Mouse (Mus musculus) spleen, embryonic (tissue): ENCODE measurements around the gene Zfp385c.

Experiments used
- CTCF ChIA-PET: fragments of 350-600 bp; sonication (Branson Sonifier 250); formaldehyde crosslinking; loops from one replicate; lab custom pipeline; 2022; lab: Charles Lee

Gene Zfp385c

DNA sequence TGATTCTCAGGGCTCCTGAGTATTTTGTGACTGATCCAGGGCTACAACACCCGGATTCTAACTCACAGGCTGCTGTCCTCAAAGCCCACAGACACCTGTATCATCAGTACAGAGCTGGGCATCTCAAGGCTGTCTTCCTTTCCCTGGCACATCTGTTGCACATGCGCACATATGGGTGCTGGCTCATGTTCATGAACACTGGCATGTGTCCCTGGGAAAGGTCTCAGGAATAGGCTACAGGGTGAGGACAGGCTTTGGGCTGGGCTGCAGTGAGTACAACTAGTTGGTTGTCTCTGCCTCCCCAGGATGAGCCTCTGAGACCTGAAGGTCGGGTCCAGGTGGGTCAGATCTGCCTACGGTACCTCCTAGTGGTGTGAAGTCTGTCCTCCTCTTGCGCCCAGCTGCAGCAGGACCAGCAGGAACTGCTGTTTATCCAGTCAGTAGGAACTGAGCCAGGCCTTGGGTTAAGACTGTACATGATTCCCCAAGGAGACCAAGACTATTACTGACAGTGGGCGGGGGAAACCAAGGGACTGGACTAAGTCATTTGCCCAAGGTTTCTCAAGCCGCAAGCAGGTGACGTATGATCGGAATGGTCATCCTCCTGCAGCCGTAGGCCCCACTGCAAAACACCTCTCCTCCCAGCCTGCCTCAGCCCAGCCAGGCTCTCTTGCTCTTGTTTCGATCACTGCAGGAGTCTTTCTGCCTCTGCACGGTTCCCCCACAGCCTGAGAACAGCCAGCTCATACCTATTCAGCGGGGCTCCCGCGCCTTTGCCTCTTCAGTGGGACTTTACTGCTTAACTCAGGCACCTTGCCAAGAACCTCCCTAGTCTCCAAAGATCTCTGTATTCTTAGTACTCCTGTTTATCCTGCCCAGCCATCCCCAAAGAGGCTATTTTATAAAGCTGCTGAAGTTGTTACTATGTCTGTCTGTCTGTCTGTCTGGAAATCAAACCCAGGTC, 48.4 kb downstream of the Zfp385c start:
- CTCF ChIA-PET: no interaction called here

DNA sequence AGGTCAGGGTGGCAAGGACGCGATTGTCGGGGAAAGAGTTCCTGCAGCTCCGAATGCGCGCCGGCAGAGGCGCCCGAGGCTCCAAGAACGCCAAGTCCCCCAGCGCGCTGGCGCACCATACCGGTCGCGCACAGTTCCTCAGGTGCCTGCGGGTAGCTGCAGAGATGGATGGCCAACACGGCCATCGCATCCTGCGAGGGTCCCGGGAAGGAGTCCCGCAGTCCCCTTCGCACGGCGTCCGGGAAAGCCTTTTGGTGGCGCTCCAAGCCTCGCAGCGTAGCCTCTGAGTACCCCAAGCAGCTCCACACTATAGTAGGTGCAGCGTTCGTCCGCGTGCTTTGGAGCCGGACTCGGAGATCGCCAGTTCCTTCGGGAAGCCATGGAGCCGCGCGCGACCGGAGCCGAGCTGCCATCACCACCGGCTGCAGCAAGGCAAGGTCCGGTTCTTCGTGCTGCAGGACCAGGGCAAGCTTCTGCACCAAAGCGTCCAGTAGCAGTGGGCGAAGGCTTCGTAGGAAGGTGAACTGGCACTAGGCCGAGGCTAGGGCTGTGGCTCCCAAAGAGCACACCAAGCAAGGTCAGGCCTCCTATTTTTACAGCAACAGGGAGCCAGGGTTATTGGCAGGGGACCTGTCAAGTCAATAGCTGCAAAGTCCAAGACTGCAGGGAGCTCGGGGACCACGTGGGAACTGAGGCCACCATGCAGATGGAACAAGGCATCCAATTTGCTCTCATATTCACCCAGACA, 51.9 kb downstream of the Zfp385c start:
- CTCF ChIA-PET: interaction anchor here (1.1 kb wide), 1 partner anchor 13 kb away, joined by 4 read pairs; no protein-coding TSS in a partner anchor

DNA sequence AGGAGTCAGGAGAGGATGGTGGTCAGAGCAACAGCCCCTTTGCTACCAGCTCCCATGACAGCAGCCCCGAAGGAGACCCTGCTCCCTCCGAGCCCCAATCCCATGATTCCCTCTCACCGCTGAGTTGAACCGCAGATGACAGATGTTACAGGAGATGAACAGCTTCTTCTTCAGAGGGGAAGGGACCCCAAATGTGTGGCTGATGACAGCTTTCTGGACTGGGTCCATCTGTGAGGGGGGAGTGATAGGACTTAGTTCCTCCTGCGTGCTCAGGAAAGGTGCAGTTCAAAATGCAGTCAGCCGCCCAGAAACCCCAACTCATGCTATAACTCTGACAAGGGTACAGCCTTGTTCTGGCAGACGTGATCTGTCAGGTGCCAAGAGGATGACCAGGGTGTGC, 57.7 kb downstream of the Zfp385c start:
- CTCF ChIA-PET: no interaction called here

DNA sequence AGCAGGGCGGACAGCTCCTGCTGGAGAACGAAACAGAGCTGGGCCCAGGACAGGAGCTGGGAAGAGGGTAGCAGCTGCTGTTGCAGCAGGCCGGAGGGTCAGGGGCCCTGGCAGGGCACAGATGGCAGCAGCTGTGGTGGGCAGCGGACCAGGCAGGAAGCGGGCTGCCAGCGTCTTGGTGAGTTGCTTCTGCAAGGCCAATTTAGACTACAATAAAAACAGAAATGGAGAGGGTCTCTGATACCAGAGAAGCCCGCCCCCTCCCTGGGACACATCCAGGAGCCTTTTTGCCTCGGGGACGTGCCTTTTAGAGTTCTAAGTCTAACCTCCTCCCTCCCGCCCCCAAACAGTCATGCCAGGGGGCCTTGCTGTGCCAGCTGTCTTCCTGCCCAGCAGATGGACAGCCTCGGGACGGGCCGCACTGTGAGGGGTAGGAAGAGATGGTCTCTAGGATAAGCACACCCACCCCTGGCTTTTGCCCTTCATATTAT, 63.3 kb downstream of the Zfp385c start:
- CTCF ChIA-PET: no interaction called here

DNA sequence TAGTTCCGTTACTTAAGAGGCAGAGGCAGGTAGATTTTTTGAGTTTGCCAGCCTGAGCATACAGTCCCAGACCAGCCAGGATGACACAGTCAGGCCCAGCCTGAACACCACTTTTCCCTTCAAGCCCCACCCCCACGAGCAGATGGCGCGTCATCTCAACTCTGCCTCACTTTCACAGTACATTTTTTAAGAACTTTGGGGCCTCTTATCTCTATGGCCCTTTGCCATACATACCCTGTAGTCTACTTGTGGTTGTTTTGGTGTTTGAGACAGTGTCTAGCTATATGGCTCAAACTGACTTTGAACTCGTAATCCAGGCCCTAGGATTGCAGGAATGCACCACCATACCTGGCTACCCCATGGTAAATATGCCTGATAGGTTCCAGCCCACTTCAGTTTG, 64.2 kb downstream of the Zfp385c start:
- CTCF ChIA-PET: interaction anchor here (0.5 to 1.6 kb wide), 2 partner anchors 12 to 66 kb away, joined by 4 to 8 read pairs; no protein-coding TSS in a partner anchor

DNA sequence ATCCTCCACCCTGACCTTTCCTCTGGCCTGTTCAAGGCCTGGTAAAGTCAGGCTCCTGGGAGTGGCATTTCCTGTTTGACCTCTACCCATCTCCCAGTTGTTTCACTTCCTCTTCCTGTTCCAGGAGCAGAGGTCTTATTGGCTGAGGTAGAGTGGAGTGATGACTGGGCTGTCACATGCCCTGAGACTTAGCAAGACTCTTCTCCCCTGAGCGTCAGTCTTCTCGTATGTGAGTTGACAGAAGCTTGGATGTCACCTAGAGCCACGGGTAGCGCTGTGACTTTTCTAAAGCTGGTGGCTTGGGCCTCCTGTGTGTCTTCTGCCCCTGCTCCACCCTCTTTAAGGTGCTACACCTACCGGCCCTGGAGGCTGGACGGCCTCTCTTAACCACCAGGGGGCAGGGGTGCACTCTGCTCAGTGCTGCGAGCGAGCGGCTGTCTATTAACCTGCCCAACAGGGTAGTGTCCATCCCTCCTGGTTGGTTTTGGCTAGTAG, 65.5 kb downstream of the Zfp385c start:
- CTCF ChIA-PET: interaction anchor here (0.5 to 1.6 kb wide), 4 partner anchors 10 to 70 kb away, joined by 3 to 5 read pairs (median 4); no protein-coding TSS in a partner anchor

DNA sequence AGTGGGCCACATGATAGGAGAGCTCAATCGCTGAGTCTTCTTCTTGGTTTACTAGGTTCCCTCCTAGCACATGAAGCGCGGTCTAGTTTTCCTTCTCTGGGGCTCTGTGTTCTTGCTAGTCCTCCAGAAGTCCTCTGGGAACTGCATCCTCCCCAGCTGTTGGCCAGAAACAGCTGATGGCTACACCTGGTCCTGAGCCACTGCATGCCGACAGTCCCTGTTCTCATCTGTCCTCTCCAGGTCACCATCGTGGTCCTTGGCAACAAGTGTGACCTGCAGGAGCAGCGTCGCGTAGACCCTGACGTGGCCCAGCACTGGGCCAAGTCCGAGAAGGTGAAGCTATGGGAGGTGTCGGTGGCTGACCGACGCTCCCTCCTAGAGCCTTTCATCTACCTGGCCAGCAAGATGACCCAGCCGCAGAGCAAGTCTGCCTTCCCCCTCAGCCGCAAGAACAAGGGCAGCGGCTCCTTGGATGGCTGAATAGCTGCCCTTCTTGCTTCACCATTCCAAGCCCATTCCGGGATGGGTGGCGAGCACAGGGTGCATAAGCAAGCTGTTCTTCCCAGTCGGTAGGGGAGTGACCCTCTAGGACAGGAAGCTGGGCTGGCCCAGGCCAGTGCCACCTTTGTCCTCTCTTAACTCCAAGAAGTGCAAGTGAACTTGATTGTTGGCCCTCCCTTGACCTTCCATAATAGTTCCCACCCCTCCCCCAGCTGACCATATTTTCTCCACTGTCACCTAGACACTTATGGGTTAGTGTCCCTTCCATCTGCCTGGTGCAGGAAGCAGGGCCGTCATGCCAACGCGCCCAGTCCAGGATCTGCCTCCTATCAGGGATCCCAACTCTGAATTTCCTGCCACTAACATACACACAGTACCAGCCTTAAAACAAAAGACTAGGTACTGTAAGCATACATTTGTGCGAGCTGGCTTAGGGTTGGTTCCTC, 66.2 kb downstream of the Zfp385c start:
- CTCF ChIA-PET: interaction anchor here (0.8 to 1.6 kb wide), 2 partner anchors 14 to 20 kb away, joined by 3 to 4 read pairs; no protein-coding TSS in a partner anchor

DNA sequence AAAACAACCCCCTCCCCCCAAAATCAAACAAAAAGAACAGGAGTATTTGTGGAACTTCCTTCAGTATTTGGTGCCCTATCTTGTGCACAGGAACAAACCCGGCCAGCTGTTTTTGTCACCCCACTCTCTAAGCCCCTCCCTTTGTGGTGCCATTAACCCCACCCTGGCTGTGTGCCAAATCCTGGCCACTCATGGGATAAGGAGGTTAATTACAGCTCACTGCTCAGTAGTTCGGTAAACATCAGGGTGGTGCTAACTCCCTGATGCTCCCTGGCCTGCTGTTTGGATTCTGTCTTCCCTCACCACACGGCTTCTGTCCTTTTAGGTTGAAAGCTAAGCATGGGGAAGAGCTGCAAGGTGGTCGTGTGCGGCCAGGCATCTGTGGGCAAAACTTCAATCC, 68.4 kb downstream of the Zfp385c start:
- CTCF ChIA-PET: interaction anchor here (0.8 to 1.4 kb wide), 2 partner anchors 18 to 1655 kb away, joined by 3 to 6 read pairs; no protein-coding TSS in a partner anchor

DNA sequence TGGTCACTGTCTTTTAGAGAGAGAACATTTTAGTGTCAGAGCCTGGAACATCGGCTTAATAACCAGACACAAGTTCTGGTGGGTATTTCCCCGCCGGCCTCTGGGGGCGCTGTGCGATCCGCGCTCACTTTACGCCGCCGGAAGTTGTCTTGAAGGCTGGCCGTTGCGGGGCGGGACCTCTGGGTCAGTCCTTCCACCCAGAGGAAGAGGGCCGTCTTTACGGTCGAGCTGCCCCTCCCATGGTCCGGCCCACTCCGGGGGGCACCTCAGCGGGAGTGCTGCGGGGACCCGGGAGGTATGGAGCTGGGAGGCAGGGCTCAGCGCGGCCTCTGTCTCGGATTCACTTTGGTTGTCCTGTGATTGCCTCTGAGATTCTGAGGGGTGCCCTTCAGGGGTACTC, 69.5 kb downstream of the Zfp385c start:
- CTCF ChIA-PET: interaction anchor here (0.5 to 1.4 kb wide), 3 partner anchors 17 to 342 kb away, joined by 3 to 10 read pairs (median 4); partner anchors contain the start of genes Klhl10 and Nt5c3b

DNA sequence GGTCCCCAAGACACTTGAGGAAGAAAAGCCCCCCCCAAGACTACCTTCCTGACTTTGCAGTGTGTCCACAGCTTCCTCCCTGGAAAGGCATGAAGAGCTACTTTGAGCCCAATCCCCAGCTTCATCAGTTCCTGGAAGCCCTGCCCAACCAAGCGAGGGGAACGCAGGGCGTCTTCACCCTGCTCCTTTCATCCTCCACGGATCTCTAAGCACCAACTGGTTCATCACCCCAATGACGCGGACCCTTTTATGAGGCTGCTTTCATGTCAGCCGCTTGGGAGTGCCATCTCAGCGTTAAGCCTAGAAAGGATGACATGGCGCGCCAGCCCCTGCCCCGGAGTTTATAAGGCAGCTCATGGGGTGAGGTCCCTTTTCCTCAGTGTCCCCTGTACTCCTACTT, 72.3 kb downstream of the Zfp385c start, which contains the start of gene Dnajc7:
Gene Dnajc7 (minus strand): TSS at position 187 of the 400 bp plus-strand sequence.
- CTCF ChIA-PET: interaction anchor here (0.7 to 1.4 kb wide), 5 partner anchors 11 to 307 kb away, joined by 3 to 14 read pairs (median 3); no protein-coding TSS in a partner anchor

DNA sequence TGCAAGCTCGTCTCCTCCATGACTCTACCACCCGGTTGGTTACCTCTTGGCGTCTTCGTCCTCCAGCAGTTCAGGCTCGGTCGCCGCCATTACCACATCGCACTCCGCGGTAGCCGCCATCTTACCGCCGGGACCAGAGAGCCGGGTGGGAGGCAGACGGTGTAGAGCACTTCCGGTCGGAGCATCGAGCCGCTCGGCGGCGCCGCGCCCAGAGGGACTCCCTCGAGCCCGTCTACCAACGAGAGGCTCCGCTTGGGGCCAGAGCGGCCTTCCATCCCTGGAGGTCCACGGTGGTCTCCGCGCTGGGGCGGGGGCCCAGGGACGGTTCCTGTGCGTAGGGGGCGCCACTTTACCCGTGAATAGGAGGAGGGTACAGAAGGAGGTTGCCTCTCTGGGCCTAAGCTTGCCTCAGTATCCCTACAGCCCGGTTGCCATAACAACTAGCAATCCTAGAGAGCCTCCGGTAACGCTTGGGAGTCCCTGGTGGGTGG, 72.7 kb downstream of the Zfp385c start:
- CTCF ChIA-PET: interaction anchor here (0.6 to 1.4 kb wide), 6 partner anchors 31 to 308 kb away, joined by 3 to 9 read pairs (median 3); no protein-coding TSS in a partner anchor

DNA sequence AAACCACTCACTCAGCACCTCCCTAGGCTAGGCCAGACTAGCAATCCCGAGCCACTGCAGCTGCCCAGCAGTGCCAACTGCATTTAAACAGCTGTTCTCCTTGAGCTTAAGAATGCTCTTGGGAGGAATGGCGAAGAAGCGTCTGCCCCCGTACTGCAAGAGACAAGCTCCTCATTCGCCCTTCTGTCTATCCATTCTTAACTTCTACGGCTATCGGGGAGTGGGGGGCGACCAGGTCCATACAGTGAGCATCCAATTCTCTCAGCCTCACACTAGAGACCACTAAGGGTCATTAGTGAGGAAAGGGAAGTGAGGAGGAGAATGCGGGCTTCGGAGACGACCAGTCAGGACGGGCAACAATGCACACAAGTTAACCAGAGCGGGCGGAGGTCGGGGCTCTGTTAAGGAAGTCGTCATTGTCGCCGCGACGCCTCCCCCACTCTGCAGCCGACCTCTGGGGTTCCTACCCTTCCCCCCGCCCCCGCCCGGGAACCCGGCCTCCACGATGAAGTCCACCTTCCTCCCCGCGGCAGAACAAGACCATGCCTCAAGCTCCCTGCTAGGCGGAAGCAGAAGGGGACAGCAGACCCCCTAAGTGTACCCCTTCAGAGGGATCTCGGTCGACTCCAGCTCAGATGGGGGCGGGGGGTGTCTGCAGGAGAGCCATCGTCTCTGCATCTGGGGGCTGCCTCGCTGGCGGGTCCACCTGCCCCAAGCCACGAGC, 73.3 kb downstream of the Zfp385c start, which contains the start of gene Nkiras2:
Gene Nkiras2 (plus strand): TSS at position 484 of the 724 bp plus-strand sequence.
- CTCF ChIA-PET: interaction anchor here (0.6 to 1.4 kb wide), 6 partner anchors 41 to 308 kb away, joined by 3 to 9 read pairs (median 3); no protein-coding TSS in a partner anchor

DNA sequence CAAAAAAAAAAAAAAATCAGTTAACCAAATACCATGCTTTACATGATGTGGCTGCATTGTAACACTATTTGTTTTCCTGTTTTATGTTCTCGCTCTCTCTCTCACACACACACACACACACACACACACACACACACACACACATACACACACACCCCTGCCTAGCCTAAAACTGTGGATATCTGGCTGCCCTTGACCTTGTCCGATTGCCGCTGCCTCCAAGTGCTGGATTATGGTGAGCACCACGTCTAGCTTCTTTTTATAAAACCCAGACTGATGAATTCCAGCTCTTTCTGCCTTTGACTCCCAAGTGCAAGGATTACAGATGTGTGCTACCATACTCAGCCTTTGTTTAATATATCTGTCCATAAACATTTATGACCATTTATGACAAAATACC, 74.8 kb downstream of the Zfp385c start:
- CTCF ChIA-PET: interaction anchor here (1.0 to 1.1 kb wide), 2 partner anchors 11 to 95 kb away, joined by 3 to 10 read pairs; no protein-coding TSS in a partner anchor

DNA sequence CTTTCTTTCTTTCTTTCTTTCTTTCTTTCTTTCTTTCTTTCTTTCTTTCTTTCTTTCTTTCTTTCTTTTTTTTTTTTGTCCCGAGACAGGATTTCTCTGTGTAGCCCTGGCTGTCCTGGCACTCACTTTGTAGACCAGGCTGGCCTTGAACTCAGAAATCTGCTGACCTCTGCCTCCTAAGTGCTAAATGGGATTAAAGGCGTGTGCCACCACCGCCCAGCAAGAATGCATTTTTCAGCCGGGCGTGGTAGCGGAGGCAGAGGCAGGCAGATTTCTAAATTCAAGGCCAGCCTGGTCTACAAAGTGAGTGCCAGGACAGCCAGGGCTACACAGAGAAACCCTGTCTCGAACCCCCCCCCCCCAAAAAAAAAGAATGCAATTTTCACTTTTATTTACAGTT, 75.4 kb downstream of the Zfp385c start:
- CTCF ChIA-PET: interaction anchor here (0.7 kb wide), 2 partner anchors 10 to 383 kb away, joined by 5 read pairs; no protein-coding TSS in a partner anchor

DNA sequence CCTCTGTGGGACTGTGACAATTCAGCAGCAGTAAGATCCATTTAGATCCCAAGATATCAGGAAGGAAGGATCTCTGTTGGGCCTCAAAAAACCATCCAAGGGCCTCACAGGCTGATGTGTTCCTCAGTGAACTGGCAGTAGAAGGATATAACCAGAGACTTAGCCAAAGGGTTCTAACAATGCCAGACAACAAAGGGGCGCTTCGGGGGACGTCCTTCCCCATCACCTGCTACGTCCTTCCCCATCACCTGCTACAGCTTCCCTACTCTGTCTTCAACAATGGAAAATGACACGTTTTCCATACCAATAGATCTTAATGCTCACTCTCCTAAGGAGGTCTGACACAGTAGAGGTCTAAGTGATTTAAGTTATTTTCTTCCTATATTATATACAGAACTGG, 75.9 kb downstream of the Zfp385c start:
- CTCF ChIA-PET: interaction anchor here (0.7 kb wide), 2 partner anchors 11 to 384 kb away, joined by 5 read pairs; no protein-coding TSS in a partner anchor

DNA sequence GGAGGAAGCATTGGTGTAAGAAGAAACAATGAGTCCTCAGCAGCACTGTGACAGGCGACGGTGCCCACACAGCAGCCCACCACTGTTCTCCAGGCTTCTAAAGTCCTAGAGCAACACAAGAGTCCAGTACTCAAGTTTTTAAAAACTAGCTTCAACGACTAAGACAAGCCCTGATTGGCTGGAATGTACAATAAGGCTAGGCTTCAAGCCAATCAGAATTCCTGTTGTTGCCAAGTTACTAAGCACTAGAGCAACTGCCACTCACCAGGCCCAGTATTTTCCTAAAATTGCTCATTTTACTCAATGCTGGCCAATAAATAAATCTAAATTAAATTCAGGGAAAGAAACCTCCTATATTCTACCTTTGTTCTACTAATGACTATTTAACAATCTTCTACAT, 79.0 kb downstream of the Zfp385c start:
- CTCF ChIA-PET: no interaction called here

DNA sequence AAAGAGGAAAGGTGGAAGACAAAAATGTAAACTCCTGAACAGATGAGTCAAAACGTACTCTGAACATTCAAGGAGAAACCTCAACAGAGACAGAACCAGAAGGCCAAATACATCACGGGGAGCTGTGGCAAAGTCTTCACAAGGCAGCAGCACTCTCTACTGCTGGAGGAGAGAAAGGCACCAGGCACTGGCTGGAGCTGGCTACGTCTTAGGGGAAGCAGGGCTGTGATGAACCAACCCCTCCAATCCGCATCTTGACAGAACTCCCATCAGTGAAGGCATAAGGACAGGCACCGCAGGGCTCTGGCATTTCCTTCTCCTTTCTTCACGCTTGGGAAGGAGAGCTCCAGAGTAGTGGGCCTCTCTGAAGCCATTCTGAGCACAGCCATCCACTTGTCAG, 80.6 kb downstream of the Zfp385c start:
- CTCF ChIA-PET: interaction anchor here (0.5 to 0.6 kb wide), 2 partner anchors 12 to 96 kb away, joined by 3 read pairs; no protein-coding TSS in a partner anchor

DNA sequence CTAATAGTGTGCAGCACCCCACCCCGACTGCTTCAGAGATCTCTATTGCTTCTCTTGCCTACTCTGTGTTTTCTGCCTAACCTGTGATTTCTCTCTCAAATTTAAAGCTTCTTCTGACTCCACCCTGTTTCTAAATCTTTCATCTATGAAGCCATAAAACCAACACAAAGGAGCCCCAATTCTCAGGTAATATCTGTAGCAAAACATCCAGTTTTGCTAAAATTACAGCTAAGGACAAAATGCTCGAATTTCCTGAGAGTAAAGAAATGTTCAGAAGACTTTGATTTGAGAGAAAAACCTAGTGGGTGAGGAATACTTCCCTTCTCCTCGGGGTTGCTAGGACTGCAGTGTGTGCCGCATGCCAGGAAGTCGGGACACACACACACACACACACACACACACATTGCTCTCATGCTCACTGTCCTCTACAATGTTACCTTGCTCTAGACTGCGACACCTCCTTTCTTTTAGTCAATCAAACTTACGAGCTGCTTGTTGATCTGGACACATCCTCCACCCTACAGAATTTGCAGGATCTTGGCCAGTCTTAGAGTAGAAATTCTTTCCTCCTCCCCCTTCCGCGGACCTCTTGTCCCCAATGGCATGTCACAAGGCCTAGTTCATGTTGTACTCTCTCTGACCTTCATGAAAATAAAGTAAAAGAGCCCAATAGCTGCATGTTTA, 82.1 kb downstream of the Zfp385c start:
- CTCF ChIA-PET: no interaction called here
